Comparison of ENCODE assay signal across 13 mouse cellular contexts in the genomic region with DNA sequence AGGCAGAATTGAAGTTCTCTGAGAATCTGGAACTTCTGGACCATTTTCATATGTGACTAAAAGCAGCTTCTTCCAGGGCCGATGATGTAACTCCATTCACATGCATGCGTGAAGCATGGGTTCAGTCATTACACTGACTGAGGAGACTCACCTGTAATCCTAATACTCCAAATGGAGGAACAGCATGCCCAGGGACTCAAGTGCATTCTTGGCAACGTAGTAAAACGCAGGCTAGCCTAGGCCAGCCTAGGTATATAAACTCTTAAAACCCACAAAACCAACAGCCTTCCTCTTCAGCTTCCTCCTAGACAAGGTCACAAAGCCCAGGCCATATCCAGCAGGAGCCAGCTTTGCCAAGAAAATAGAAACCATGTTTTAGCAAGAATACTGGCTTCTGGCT.
"Had no signal": no experiment of that assay in that cellular context is flagged by ENCODE, and none has a peak within 500 bp of the region (broad histone marks: within the 10 kb centered on the region; RNA-seq: fewer than 3 reads in every experiment).

No protein-coding gene starts in this region.

- H3K36me3 ChIP-seq: intestine, embryonic 15.5 days; kidney, embryonic 15.5 days; limb, embryonic 13.5 days; midbrain, embryonic 15.5 days; neural tube, embryonic 13.5 days had no signal

- H3K4me3 ChIP-seq: intestine, embryonic 15.5 days; kidney, embryonic 15.5 days; limb, embryonic 13.5 days; midbrain, embryonic 15.5 days; neural tube, embryonic 13.5 days had no signal

- H3K9me3 ChIP-seq: intestine, embryonic 15.5 days; kidney, embryonic 15.5 days; limb, embryonic 13.5 days; midbrain, embryonic 15.5 days; neural tube, embryonic 13.5 days had no signal

- H3K27me3 ChIP-seq: intestine, embryonic 15.5 days; kidney, embryonic 15.5 days; limb, embryonic 13.5 days; midbrain, embryonic 15.5 days; neural tube, embryonic 13.5 days had no signal

- H3K27ac ChIP-seq: intestine, embryonic 15.5 days; kidney, embryonic 15.5 days; limb, embryonic 13.5 days; liver, embryonic 14.5 days; midbrain, embryonic 15.5 days; neural tube, embryonic 13.5 days had no signal

- H3K4me2 ChIP-seq: intestine, embryonic 15.5 days; kidney, embryonic 15.5 days; limb, embryonic 13.5 days; midbrain, embryonic 11.5 days; midbrain, embryonic 15.5 days; neural tube, embryonic 13.5 days had no signal

- H3K4me1 ChIP-seq: intestine, embryonic 15.5 days; kidney, embryonic 15.5 days; limb, embryonic 13.5 days; midbrain, embryonic 15.5 days; neural tube, embryonic 13.5 days had no signal

- DNase-seq: kidney, adult 2 months; kidney, postnatal 14 days; layer of hippocampus, postnatal 36 days; left cerebral cortex, postnatal 4 days; retina, postnatal 1 day; right cerebral cortex, postnatal 4 days had no signal

- H3K9ac ChIP-seq: intestine, embryonic 15.5 days; kidney, embryonic 15.5 days; limb, embryonic 13.5 days; liver, embryonic 14.5 days; midbrain, embryonic 15.5 days; neural tube, embryonic 13.5 days had no signal

- ATAC-seq: intestine, embryonic 15.5 days; midbrain, embryonic 15.5 days had no signal
